Mouse (Mus musculus) liver, embryonic 16.5 days (tissue): Measurements from ENCODE around the gene Vps16. TPM values are rescaled to one million over a fixed set of nuclear protein-coding genes. Genes with fewer than 3 reads are reported as not detected.

Experiments used
- ATAC-seq: fragments of 200-750 bp; cut with Nextera tagmentation; 2 replicates; pipeline ENCODE4 v1.8.0; 2017; ENCODE audit warnings: low read depth, mild to moderate bottlenecking, moderate number of reproducible peaks, moderate library complexity
- H3K27ac ChIP-seq: fragments of 300-500 bp; sonication (generic); 2 replicates; pipeline ENCODE4 v1.5.1; 2014; ENCODE audit warnings: mild to moderate bottlenecking, low read length
- H3K27me3 ChIP-seq: fragments of 300-500 bp; sonication (generic); 2 replicates; pipeline ENCODE4 v1.6.1; 2014; ENCODE audit warnings: low read depth, low read length, mixed read lengths; ENCODE audit not compliant: control insufficient read depth, insufficient read depth
- H3K36me3 ChIP-seq: fragments of 300-500 bp; sonication (generic); 2 replicates; pipeline ENCODE4 v1.6.1; 2014; ENCODE audit warnings: mild to moderate bottlenecking; ENCODE audit not compliant: control insufficient read depth, insufficient read depth
- H3K4me1 ChIP-seq: fragments of 300-500 bp; sonication (generic); 2 replicates; pipeline ENCODE4 v1.6.1; 2014; ENCODE audit warnings: low read depth, low read length, mixed read lengths; ENCODE audit not compliant: control insufficient read depth
- H3K4me2 ChIP-seq: fragments of 300-500 bp; sonication (generic); 2 replicates; pipeline ENCODE4 v1.6.1; 2014; ENCODE audit warnings: low read depth, low read length, mixed read lengths
- H3K4me3 ChIP-seq: fragments of 300-500 bp; sonication (generic); 2 replicates; pipeline ENCODE4 v1.5.1; 2014; ENCODE audit warnings: low read depth, mild to moderate bottlenecking, low read length
- H3K9ac ChIP-seq: fragments of 300-500 bp; sonication (generic); 2 replicates; pipeline ENCODE4 v1.6.1; 2014; ENCODE audit warnings: low read depth, low read length
- H3K9me3 ChIP-seq: fragments of 300-500 bp; sonication (generic); replicated peaks from 2 replicates; pipeline ENCODE4 v1.6.1; 2016; ENCODE audit warnings: low read length; ENCODE audit not compliant: control insufficient read depth
- whole genome bisulfite sequencing: fragments of 180-500 bp; shearing (Covaris S2); extraction: QIAGEN DNeasy Blood & Tissue Kit; methylation state at CpG from one replicate; pipeline ENCODE4 v1.1.7; 2014; ENCODE audit not compliant: insufficient replicate concordance; 5-methylcytosine and 5-hydroxymethylcytosine counted together
- polyA plus RNA-seq: library from polyadenylated mRNA; unstranded; fragments of >200 nt; fragmentation: Nextera tagmentation; extraction: Ambion mirVana; gene quantifications from 2 replicates; pipeline ENCODE4 v1.2.1, GENCODE M21; 2015

Vps16 gene
- polyA plus RNA-seq, 1 experiment from 2014 or later = 33.0 TPM

DNA sequence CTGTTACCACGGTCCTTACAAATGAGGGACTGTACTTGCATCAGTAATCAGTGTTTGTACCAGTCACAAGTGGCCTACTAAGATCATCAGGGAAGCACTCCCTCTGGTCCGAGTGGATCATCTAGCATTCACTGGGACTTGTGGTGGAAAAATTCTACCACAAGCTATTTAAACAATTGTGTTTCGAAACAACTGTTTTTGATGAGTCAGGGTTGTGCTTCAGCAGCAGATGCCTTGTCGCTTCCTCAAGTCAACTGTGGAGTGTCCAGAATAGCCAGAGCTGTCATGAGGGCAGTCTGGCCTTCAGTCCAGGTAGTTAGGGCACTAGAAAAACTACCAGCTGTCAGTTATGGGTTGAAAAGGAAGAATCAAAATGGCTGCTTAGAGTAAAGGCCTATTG, 64.5 kb downstream of the Vps16 start:
- H3K4me2 ChIP-seq = no peak overlapping the region
- no peak overlapping the region for H3K9ac ChIP-seq
- 61% methylated on average over 4 of the region's 4 CpGs for WGBS
- H3K27ac ChIP-seq = no peak overlapping the region
- H3K4me1 ChIP-seq = no peaks in the 10 kb centered on the region; the same call in 1 of the 2 replicates
- no peak for ATAC-seq
- H3K36me3 ChIP-seq = no peaks in the 10 kb centered on the region
- no peaks in the 10 kb centered on the region for H3K27me3 ChIP-seq
- H3K4me3 ChIP-seq = no peak overlapping the region
- no peaks in the 10 kb centered on the region for H3K9me3 ChIP-seq

DNA sequence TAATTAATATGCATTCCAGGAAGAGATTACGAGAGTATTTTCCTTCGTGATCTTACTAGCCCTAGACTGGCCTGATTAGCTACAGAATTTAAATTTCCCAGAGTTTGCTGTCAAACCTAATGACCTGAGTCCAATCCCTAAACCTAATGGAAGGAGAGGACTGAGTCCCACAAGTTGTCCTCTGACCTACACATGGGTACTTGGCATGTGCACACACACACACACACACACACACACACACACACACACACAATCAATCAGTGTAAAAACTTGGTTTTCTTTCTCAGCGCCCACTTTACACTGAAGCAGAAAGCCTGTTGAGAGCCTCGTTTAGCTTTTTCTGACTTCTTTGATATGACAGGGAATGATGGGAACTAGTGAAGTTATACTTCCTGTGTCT, 67.0 kb downstream of the Vps16 start:
- WGBS = 64% methylated on average over 4 of the region's 4 CpGs
- Histone ChIP-seq H3K4me3 (no peak overlapping the region), H3K36me3 (no peaks in the 10 kb centered on the region), H3K4me2 (no peak overlapping the region), H3K27ac (no peak overlapping the region), H3K9me3 (no peaks in the 10 kb centered on the region), H3K9ac (no peak overlapping the region), H3K4me1 (peaks cover 14% of the 10 kb centered on the region), H3K27me3 (no peaks in the 10 kb centered on the region)
- ATAC-seq = no peak

- ATAC-seq = no peak
- Histone ChIP-seq H3K4me3 (no peak overlapping the region), H3K4me2 (no peak overlapping the region), H3K27me3 (no peaks in the 10 kb centered on the region), H3K36me3 (no peaks in the 10 kb centered on the region), H3K4me1 (peaks cover 14% of the 10 kb centered on the region), H3K9me3 (no peaks in the 10 kb centered on the region), H3K9ac (no peak overlapping the region), H3K27ac (no peak overlapping the region)
- WGBS = 23% methylated on average over 7 of the region's 7 CpGs
Observed at GRCm38 (mm10) chr2:130491587-130491986, 67.4 kb downstream of the Vps16 start.

Other genes with a start within 250 kb of the Vps16 start
- gene Snrpb, start 244.9 kb upstream of the Vps16 start, polyA plus RNA-seq = 231 and 249 TPM in 2 replicates
- gene Tmc2, start 229.1 kb upstream of the Vps16 start, polyA plus RNA-seq = 0.04 and 0.11 TPM in 2 replicates
- 120 and 130 TPM in 2 replicates for gene Nop56, start 149.9 kb upstream of the Vps16 start, polyA plus RNA-seq
- gene Idh3b, start 139.8 kb upstream of the Vps16 start, polyA plus RNA-seq = 106 and 108 TPM in 2 replicates
- gene Ebf4, start 129.2 kb upstream of the Vps16 start, polyA plus RNA-seq = 0.05 TPM in 2 replicates
- gene Cpxm1, start 26.8 kb upstream of the Vps16 start, polyA plus RNA-seq = 2.5 and 5.0 TPM in 2 replicates
- gene Gm28372, start 19.1 kb upstream of the Vps16 start, polyA plus RNA-seq = not detected in 2 replicates
- not detected in 2 replicates for gene 1700020A23Rik, start 19.1 kb upstream of the Vps16 start, polyA plus RNA-seq
- gene Tmem239, start 17.9 kb upstream of the Vps16 start, polyA plus RNA-seq = not detected in 2 replicates
- 3.2 and 3.8 TPM in 2 replicates for gene Pced1a, start 362 bp downstream of the Vps16 start, polyA plus RNA-seq
- 26.7 and 29.6 TPM in 2 replicates for gene Ptpra, start 25.9 kb downstream of the Vps16 start, polyA plus RNA-seq
- 30.9 and 34.3 TPM in 2 replicates for gene Mrps26, start 139.4 kb downstream of the Vps16 start, polyA plus RNA-seq
- gene Oxt, start 151.8 kb downstream of the Vps16 start, polyA plus RNA-seq = not detected in 2 replicates
- not detected in 2 replicates for gene Avp, start 158.2 kb downstream of the Vps16 start, polyA plus RNA-seq
- 7.9 and 8.8 TPM in 2 replicates for gene Fastkd5, start 205.7 kb downstream of the Vps16 start, polyA plus RNA-seq
- 4.1 and 4.5 TPM in 2 replicates for gene Ubox5, start 205.7 kb downstream of the Vps16 start, polyA plus RNA-seq
- gene Lzts3, start 218.5 kb downstream of the Vps16 start, polyA plus RNA-seq = 1.6 and 1.9 TPM in 2 replicates
- 43.0 and 48.3 TPM in 2 replicates for gene Ddrgk1, start 240.3 kb downstream of the Vps16 start, polyA plus RNA-seq
- 37.0 and 41.0 TPM in 2 replicates for gene Itpa, start 243.3 kb downstream of the Vps16 start, polyA plus RNA-seq